Mouse (Mus musculus): ENCODE data around the gene Rpl36.

Rpl36 gene

GRCm38 (mm10) chr17:56605431-56605830, 7.8 kb upstream of the Rpl36 start:
- in situ Hi-C loops (cut with MboI; ENCODE audit: unreplicated experiment in 2 of 2): no loop called here

DNA sequence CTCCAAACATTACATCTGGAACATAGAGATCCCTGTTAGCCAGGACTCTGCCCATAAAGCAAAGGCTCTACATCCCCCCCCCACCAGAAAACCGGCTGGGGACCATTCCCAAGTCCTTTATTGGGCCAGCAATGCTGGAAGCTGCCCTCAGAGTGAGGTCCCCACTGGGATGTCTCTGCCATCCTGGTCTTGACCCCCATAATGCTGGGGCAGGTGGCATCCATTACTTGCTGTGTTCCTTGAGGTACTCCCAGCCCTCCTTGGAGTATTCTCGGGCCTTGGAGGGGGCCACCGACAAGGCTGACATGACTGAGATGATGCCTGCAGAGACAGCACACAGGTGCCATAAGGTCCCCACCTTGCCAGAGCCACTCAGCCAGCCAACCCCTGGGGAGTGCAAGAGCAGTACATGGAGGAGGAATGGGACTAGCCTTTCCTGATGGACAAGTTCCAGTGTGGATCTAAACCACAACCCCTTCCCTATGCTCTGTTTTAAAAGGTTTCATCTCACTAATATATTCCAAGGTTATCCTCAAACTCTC, 5.6 kb upstream of the Rpl36 start:
- in situ Hi-C loops (cut with MboI; ENCODE audit: unreplicated experiment in 2 of 2): no loop called here

- in situ Hi-C loops (cut with MboI; ENCODE audit: unreplicated experiment in 2 of 2): no loop called here
These were observed 4.5 kb upstream of the Rpl36 start for GRCm38 (mm10) chr17:56608699-56609098.

DNA sequence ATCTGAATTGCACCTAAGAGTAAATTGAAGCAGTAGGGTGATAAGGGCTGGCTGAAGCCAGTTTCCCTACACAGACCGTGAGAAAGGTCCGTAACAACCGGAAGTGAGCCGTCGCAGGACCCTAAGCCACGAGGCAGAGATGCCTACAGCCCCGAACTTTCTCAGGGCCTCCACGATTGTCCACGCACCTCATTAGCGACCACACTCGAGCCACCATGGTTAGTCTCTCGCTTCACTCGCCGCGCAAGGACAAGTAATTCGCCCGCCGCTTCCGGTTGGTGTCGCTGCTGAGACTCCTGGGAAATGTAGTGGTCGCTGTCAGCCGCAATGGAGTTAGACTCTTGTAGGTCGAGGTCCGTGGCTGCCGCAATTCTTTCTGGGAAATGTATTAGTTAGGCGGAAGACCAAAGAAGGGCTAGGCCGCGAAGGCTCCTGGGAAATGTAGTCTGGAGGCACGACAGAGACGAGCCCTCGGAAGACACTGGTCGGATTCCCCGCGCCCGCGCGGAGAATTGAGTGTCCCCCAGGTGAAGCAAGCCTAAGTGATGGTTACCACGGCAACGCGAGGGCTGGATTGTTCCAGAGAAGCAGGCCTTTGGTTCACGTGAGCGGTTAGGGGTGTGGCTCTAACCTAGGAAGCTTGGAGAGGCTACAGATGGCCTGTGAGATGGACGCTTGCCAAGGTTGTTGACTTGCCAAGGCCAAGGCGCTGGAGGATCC, 3.6 kb upstream of the Rpl36 start, which contains the start of gene 2410015M20Rik:
Gene 2410015M20Rik (minus strand): TSS at position 320 of the 720 bp plus-strand sequence.
- in situ Hi-C loops (cut with MboI; ENCODE audit: unreplicated experiment in 2 of 2): loop anchor here in 1 of 2 experiments (5.0 kb wide), 1 partner anchor 38 kb away; no protein-coding TSS in a partner anchor

DNA sequence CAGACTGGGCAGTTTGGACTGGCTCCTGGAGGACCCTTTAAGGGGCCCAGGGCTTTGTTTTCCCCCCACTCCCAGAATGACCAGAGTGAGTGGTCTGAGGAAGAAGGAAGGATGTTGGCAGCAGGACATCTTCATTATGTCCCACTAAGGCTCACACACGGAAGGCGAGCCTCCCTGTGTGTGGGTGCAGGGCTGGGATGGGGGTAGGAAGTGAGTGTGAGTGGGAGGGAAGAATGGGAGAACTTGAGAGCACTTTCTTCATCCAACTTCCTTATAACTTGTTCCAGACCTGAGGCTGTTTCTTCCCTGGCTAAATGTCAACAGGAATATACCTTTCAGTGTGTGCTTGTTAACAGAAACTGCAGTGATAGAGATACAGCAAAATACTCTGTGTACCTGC, 1.9 kb upstream of the Rpl36 start:
- in situ Hi-C loops (cut with MboI; ENCODE audit: unreplicated experiment in 2 of 2): loop anchor here in 1 of 2 experiments (5.0 kb wide), 1 partner anchor 36 kb away; no protein-coding TSS in a partner anchor

DNA sequence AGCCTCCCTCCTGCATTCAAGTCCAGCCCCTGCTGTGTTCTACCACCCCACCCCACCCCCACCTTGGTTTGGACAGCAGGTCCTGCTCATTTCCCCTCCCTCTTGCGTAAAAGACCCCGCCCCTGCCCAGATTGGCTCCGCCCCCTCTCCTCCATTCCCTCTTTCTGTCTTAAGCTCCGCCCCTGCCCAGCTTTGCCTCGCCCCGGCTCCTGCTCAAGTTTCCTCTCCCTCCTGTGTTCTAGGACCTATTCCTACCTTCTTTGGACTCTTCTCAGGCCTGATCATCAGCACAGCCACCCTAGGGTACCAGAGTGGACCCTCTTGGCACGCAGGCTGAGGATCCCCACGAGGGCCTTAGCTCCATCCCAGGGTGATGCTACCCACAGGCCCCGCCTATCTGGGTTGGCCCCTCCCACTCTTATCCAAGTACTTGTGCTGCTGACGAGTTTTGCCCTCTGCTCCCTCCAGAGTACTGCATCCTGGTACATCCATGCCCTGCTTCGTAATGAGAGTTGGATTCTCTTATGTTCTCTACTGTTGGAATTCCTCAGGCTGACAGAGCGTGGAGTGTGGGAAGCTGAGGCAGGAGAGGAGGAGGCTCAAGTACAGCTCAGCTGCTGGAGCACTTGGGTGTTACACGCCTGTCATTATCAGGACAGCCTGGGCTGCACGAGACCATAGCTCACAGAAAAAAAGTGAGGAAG, 1.2 kb upstream of the Rpl36 start:
- in situ Hi-C loops (cut with MboI; ENCODE audit: unreplicated experiment in 2 of 2): loop anchor here in 1 of 2 experiments (5.0 kb wide), 1 partner anchor 35 kb away; no protein-coding TSS in a partner anchor

- in situ Hi-C loops (cut with MboI; ENCODE audit: unreplicated experiment in 2 of 2): loop anchor here in 1 of 2 experiments (5.0 kb wide), 1 partner anchor 35 kb away; no protein-coding TSS in a partner anchor
These were observed 664 bp upstream of the Rpl36 start for GRCm38 (mm10) chr17:56612565-56612939.

- in situ Hi-C loops (cut with MboI; ENCODE audit: unreplicated experiment in 2 of 2): loop anchor here in 1 of 2 experiments (5.0 kb wide), 1 partner anchor 33 kb away; no protein-coding TSS in a partner anchor
These were observed 677 bp downstream of the Rpl36 start for GRCm38 (mm10) chr17:56613893-56614292.

DNA sequence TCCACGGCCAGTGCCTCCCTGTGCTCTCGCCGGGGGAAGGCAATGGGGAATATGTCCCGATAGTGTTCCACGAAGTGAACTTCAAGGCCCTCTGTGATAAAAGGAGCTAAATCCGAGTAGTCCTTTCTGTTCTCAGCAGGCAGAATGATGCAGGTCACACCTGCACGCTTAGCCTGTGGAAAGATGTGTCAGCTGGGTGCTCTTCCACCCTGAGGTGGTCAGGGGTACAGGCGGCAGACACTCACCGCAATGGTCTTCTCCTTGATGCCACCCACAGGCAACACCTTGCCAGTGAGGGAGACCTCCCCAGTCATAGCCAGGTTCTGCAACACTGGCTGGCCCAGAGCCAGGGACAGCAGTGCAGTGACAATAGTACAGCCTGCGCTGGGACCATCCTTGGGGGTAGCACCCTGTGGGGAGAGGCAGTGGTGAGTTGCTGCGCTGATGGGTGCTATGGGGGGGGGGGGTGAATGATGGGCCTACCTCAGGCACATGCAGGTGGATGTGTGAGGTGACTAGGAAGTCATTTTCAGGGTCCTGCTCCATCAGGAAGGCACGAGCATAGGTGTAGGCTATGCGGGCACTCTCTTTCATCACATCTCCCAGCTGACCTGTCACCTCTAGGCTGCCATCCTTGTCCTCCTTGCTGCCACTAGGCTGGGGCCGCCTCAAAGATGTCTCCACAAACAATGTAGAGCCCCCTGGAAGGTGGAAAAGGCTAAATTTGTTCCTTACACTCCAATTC, 1.3 kb downstream of the Rpl36 start:
- in situ Hi-C loops (cut with MboI; ENCODE audit: unreplicated experiment in 2 of 2): loop anchor here (5.0 kb wide), 3 partner anchors 33 to 53 kb away; no protein-coding TSS in a partner anchor

- in situ Hi-C loops (cut with MboI; ENCODE audit: unreplicated experiment in 2 of 2): loop anchor here (5.0 kb wide), 2 partner anchors 47 to 52 kb away; no protein-coding TSS in a partner anchor
These were observed 2.0 kb downstream of the Rpl36 start for GRCm38 (mm10) chr17:56615136-56615784.

DNA sequence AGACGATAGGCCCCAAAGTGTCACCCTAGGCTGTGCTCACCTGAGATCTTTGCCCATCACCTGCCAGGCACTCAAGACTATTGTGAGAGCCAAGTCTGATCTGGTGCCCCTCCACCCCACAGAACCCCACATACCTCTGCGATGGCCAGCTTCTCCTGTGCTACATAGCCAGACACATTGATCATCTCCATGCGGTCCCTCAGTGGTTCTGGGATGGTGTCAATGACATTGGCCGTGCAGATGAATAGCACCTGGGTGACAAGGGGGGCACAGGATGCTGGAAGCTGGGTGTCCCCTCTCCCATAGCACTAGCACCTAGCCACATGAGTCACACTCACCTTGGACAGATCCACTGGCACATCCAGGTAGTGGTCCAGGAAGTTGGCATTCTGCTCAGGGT, 2.6 kb downstream of the Rpl36 start:
- in situ Hi-C loops (cut with MboI; ENCODE audit: unreplicated experiment in 2 of 2): loop anchor here (5.0 kb wide), 2 partner anchors 47 to 52 kb away; no protein-coding TSS in a partner anchor

DNA sequence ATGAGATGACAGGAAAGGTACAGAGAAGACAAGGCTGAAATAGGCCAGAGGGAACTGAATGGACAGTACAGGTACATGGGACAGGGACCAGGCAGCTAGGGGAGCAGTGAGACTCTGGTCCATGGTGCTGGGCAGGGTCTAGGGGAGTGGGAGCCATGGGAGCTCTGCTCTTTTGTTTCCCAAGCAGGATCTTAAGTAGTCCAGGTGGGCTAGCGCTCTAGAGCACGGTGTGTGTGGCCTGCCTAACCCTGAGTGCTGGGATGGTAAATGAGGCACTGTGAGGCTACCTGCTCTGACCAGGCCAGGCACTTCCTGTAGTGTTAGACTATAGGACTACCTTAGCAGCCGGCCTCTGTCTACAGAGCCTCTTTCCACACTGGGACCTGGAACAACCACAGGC, 3.5 kb downstream of the Rpl36 start:
- in situ Hi-C loops (cut with MboI; ENCODE audit: unreplicated experiment in 2 of 2): loop anchor here (5.0 kb wide), 2 partner anchors 46 to 51 kb away; no protein-coding TSS in a partner anchor

DNA sequence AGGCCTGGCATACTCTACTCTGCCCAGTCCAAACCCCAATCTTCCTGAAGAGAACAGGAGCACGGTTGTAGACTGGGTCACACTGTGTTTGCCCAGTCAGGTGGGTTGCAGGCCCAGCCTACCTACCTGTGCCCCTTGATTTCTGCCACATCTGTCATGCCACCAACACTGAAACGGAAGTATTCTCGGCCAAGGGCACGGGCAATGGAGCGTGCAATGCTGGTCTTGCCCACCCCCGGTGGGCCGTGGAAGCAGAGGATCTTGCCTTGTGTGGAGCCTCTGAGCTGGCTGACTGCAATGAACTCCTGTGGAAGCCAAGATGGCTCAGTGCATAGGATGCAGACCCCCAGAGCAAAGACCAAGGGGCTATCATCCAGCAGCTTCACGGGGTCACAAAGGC, 4.4 kb downstream of the Rpl36 start:
- in situ Hi-C loops (cut with MboI; ENCODE audit: unreplicated experiment in 2 of 2): loop anchor here (5.0 kb wide), 2 partner anchors 45 to 50 kb away; no protein-coding TSS in a partner anchor

DNA sequence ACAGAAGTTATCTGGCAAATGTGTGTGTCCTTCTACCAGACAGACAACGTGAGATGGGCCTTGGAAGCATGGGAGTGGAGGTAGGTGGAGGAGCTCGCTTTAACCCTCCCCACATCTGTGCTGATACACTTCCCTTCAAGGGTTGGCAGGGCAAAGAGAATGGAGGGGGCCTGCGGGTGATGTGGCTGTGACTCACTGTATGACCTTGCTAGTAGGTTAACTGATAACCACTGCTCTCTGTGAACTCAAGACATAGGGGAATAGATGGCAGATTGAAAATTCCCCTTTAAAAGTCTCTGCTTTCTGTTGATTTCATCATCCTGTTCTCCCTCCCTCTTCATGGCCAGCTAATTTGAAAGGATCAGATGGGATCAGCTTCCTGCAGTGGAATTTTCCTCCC, 12.3 kb downstream of the Rpl36 start:
- in situ Hi-C loops (cut with MboI; ENCODE audit: unreplicated experiment in 2 of 2): no loop called here

GRCm38 (mm10) chr17:56626260-56626659, 13.0 kb downstream of the Rpl36 start:
- in situ Hi-C loops (cut with MboI; ENCODE audit: unreplicated experiment in 2 of 2): no loop called here

DNA sequence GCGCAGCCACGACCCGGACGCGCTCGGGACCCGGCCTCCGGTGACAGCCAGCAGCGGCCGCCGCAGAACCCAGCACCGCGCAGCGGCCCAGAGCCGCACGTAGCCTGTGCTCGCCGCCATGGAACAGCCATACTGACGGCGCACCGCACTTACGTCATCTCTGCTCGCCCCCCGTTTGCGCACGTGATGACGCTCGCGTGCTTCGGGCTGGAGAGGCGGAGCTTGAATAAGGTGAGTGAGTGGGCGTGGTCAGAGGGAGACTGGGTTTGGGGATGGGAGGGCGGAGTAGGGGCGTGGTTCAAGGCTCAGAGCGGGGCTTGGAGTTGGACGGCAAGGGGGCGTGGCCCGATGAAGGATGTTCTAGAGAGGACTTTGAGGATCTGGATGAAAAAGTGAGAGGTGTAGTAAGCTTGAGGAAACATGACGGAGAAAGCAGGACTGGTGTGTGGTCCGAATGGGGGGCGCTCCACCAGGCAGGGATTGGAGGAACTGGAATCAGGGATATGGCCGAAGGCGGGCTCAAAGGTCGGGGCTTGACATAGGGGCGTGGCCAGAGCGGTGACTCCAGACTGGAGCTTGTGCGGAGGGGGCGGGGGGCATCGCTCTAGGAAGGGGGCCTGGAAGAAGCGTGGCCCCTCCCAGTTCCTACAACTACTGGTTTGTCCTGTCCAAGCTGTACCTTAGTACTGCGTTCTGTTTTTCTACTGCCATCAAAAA, 13.7 kb downstream of the Rpl36 start, which contains the start of gene Lonp1:
Gene Lonp1 (minus strand): TSS at position 134 of the 717 bp plus-strand sequence.
- in situ Hi-C loops (cut with MboI; ENCODE audit: unreplicated experiment in 2 of 2): no loop called here

GRCm38 (mm10) chr17:56627530-56628277, 14.5 kb downstream of the Rpl36 start, which contains the start of gene Catsperd:
TSS of gene Catsperd (plus strand) at chr17:56628143.
- in situ Hi-C loops (cut with MboI; ENCODE audit: unreplicated experiment in 2 of 2): no loop called here
